ENCODE assay signal across 8 mouse cellular contexts in the genomic region with DNA sequence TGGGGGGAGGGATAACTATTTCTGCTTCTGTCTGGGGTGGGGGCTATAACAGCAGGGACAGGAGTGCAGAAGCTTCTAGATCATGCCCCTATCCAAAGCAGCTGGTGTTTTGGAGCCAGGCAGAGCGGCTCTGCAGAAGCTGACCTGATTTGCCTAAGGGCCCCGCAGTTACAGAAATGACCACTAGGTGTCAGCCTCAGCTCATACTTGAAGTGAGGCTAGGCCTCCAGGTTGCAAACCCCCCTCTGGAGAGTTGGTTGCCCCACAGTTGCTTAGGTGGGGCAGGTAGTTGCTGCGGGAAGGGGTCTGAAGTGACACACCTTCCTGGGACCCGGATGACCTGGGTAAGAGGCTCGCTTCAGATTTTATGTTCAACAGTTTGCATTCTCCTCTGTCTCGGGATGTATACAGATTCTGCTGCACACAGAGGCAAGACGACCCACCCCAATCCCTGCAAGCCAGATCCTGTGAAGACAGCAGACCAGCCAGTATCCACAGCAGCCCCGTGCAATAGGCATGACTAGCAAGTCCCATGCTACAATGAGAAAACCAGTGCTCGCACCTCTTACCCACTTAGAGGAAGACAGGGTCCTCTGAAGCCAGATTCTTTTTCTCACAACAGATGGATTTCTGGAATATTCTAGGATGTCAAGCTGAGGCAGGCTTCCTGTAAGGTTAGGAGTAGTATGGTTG. TPM values are rescaled to one million over a fixed set of nuclear protein-coding genes. Genes with fewer than 3 reads are reported as not detected.
DNase-seq lines count a peak whose midpoint lies in the region; ATAC-seq and TF ChIP-seq lines count a peak whose summit lies in the region.

No protein-coding gene starts in this region.

- DNase-seq in CD4-positive, CD25-positive, alpha-beta regulatory T cell, adult 2 months (ENCODE audit: low read depth, low spot score): peak; percentile 89
- peak; percentile 91 for DNase-seq in adrenal gland, postnatal 10 days
- peak; percentile 89 for DNase-seq in embryo, embryonic 9.5 days (ENCODE audit: extremely low spot score)
- peak; percentile 82 to 94 for DNase-seq in heart, adult 18-20 months
- DNase-seq in kidney, postnatal 36 days: peak; percentile 83 to 92
- DNase-seq in lung, postnatal 0 days (ENCODE audit: low spot score): peak; percentile 85
- peak; percentile 97 for DNase-seq in retina, embryonic 14.5 days (ENCODE audit: low spot score)
- DNase-seq in thymus, postnatal 36 days: peak; percentile 80 to 83

- no peak for TF ChIP-seq EP300 in lung, postnatal 0 days (IDR thresholded peaks at IDR 0.05)

- no peaks in the 10 kb centered on the region for H3K9me3 ChIP-seq in lung, postnatal 0 days (ENCODE audit: low read length)

- 20% methylated on average over 9 of the region's 9 CpGs for WGBS in lung, postnatal 0 days

- no peak overlapping the region for H3K27ac ChIP-seq in lung, postnatal 0 days (ENCODE audit: low read length)

- no peak overlapping the region for H3K9ac ChIP-seq in lung, postnatal 0 days (replicated peaks; ENCODE audit: low read depth)

- peak; percentile 96 for TF ChIP-seq CTCF in lung, postnatal 0 days (IDR thresholded peaks at IDR 0.05)

- peak; percentile 29 for ATAC-seq in lung, postnatal 0 days

- 0 out of 2 replicates have a peak, but pooled peaks cover 3% of the 10 kb centered on the region for H3K27me3 ChIP-seq in lung, postnatal 0 days (replicated peaks; ENCODE audit: insufficient read depth, low read length)

- no peak overlapping the region for H3K4me2 ChIP-seq in lung, postnatal 0 days (replicated peaks; ENCODE audit: low read depth, low read length)

- no peak overlapping the region for H3K4me3 ChIP-seq in lung, postnatal 0 days (ENCODE audit: low read depth, low read length)

- no peaks in the 10 kb centered on the region for H3K36me3 ChIP-seq in lung, postnatal 0 days (ENCODE audit: insufficient read depth, low read length)

- peaks cover 19% of the 10 kb centered on the region; the same call in 1 of the 2 replicates for H3K4me1 ChIP-seq in lung, postnatal 0 days (ENCODE audit: insufficient read depth, low read depth, low read length)

RNA-seq across cellular contexts. Expression of gene 1600014C23Rik, which starts 2.3 kb away (rescaled TPM):
- not detected for total RNA-seq in adrenal gland, postnatal 10 days (2021)
- 1 to 10 TPM in 1 of 2 experiments, not detected in 1; 1.3 TPM for total RNA-seq in heart, adult 18-20 months (2021)
- not detected in 2 replicates for polyA plus RNA-seq in lung, postnatal 0 days (2015; fragmentation: Nextera tagmentation; extraction: Ambion mirVana)

RNA-seq across cellular contexts. Expression of gene Tmem63b, which starts 44.6 kb away (rescaled TPM):
- 10 to 100 TPM; 44.9 to 56.8 TPM for total RNA-seq in adrenal gland, postnatal 10 days (2021)
- 10 to 100 TPM; 91.7 to 95.7 TPM for total RNA-seq in heart, adult 18-20 months (2021)
- 78.5 and 88.2 TPM in 2 replicates for polyA plus RNA-seq in lung, postnatal 0 days (2015; fragmentation: Nextera tagmentation; extraction: Ambion mirVana)

RNA-seq across cellular contexts. Expression of gene Mrpl14, which starts 45.2 kb away (rescaled TPM):
- total RNA-seq in adrenal gland, postnatal 10 days (2021): 100 to 1,000 TPM; 131 to 137 TPM
- total RNA-seq in heart, adult 18-20 months (2021): 100 to 1,000 TPM; 160 to 167 TPM
- 224 and 234 TPM in 2 replicates for polyA plus RNA-seq in lung, postnatal 0 days (2015; fragmentation: Nextera tagmentation; extraction: Ambion mirVana)
